Mouse (Mus musculus) stomach, postnatal 0 days (tissue): ENCODE data around the gene Nfe2l2.

ENCODE experiments used
- CTCF ChIP-seq: IDR thresholded peaks from 2 replicates; pipeline ENCODE4 v1.5.1; 2016; ENCODE audit warnings: antibody characterized with exemption, low read depth, mild to moderate bottlenecking, moderate library complexity
- EP300 ChIP-seq: optimal IDR thresholded peaks from 2 replicates; pipeline ENCODE3; 2016; ENCODE audit warnings: antibody characterized with exemption

- no peak for TF ChIP-seq CTCF
- no peak for TF ChIP-seq EP300
Observed at GRCm38 (mm10) chr2:75643950-75644349, 60.5 kb downstream of the Nfe2l2 start.
